Mouse (Mus musculus) kidney, postnatal 14 days (tissue): Measurements from ENCODE around the gene Mbd3l2.
"Not testable (repeated sequence)": the region's sequence is repeated elsewhere in the genome, so short reads cannot be mapped to it uniquely, and the experiment has no call there.

Experiments
- DNase-seq: peaks from one replicate; pipeline ENCODE4 v3.0.0; 2022; ENCODE audit warnings: mixed read lengths

The Mbd3l2 gene

GRCm38 (mm10) chr9:18430354-18430753, at the start of gene Mbd3l2:
Gene Mbd3l2, plus strand, starts transcription at chr9:18430654.
- DNase-seq = no peak

- DNase-seq = peak; percentile 14
Measured at GRCm38 (mm10) chr9:18385782-18386181, 44.7 kb upstream of the Mbd3l2 start.

DNA sequence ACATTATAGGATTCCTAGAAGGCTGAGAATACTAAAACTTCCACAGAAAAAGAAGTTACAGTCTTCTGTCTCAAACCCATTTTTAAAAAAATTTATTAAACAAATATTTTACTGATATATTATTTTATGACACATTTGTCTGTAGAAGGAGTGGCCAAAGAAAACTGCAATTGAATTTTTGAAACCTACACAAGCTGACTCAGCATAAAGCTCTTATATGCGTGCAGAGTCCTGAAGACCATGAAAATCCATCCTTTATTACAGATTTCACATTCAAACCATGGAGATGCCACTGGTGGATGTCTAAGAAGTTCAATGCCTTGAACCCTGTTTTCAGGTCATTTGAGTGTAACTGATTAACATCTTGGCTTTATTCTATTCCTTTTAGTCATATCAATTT, 30.8 kb upstream of the Mbd3l2 start:
- DNase-seq = no peak

GRCm38 (mm10) chr9:18402895-18403294, 27.6 kb upstream of the Mbd3l2 start, which contains the start of gene Naalad2:
Gene Naalad2, minus strand, starts transcription at chr9:18402995.
- DNase-seq = not testable (repeated sequence)

DNA sequence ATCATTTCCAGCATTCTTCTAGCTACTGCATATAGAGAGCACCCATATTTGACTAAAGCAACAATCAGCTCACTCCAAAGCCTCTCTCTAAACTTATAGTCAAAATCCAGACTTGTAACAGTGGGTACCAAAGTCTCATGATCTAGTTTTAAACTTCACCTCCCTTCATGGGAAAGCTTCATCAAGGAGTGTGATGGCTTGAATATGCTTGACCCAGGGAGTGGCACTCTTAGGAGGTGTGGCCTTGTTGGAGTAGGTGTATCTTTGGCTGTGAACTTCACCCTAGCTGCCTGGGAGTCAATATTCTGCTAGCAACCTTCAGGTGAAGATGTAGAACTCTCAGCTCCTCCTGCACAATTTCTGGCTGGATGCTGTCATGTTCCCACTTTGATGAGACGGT, 26.3 kb upstream of the Mbd3l2 start, which contains the start of gene Ubtfl1:
TSS of gene Ubtfl1 (plus strand) at position 301 of the 400 bp plus-strand sequence.
- no peak for DNase-seq

DNA sequence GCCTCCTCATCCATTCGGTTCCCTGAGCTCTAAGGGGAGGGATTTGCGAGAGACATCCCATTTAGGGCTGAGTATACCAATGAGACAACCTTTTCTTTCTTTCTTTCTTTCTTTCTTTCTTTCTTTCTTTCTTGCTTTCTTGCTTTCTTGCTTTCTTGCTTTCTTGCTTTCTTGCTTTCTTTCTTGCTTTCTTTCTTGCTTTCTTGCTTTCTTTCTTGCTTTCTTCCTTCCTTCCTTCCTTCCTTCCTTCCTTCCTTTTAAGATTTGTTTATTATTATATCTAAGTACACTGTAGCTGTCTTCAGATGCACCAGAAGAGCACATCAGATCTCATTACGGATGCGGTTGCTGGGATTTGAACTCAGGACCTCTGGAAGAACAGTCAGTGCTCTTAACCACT, 18.1 kb upstream of the Mbd3l2 start:
- DNase-seq = not testable (repeated sequence)

GRCm38 (mm10) chr9:18431687-18432086, 1.2 kb downstream of the Mbd3l2 start:
- DNase-seq = no peak

DNA sequence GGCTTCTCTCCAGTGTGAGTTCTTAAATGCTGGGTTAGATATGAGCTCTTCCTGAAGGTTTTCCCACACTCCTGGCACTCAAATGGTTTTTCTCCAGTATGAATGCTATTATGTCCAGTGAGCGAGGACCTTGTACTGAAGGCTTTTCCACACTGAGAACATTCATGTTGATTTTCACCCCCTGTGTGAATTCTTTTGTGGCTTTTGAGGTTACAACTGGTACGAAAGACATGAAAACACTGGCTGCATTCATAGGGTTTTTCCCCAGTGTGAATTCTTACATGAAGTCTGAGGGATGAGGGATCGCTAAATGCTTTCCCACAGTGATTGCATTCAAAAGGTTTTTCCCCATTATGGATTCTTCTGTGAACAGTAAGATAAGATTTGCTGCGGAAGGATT, 26.1 kb downstream of the Mbd3l2 start:
- DNase-seq = no peak

DNA sequence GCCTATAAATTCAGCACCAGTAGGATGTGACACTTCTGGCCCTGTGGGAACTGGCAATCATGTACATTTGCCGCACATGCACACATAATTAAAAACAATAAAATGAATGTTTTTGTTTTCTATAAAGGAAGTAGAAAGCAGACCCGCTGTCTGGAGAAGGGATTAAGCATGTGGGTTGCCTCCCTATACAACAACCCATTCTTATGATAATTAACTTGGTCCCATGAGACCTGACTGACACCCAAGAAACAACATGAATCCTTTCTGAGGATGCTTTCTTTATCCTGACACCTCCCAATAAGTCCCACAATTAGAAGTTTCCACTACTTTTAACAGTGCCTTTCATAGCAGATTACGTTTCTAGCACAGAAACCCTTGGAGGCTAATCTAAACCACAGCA, 36.9 kb downstream of the Mbd3l2 start:
- DNase-seq = no peak

GRCm38 (mm10) chr9:18468005-18468404, 37.6 kb downstream of the Mbd3l2 start:
- no peak for DNase-seq

DNA sequence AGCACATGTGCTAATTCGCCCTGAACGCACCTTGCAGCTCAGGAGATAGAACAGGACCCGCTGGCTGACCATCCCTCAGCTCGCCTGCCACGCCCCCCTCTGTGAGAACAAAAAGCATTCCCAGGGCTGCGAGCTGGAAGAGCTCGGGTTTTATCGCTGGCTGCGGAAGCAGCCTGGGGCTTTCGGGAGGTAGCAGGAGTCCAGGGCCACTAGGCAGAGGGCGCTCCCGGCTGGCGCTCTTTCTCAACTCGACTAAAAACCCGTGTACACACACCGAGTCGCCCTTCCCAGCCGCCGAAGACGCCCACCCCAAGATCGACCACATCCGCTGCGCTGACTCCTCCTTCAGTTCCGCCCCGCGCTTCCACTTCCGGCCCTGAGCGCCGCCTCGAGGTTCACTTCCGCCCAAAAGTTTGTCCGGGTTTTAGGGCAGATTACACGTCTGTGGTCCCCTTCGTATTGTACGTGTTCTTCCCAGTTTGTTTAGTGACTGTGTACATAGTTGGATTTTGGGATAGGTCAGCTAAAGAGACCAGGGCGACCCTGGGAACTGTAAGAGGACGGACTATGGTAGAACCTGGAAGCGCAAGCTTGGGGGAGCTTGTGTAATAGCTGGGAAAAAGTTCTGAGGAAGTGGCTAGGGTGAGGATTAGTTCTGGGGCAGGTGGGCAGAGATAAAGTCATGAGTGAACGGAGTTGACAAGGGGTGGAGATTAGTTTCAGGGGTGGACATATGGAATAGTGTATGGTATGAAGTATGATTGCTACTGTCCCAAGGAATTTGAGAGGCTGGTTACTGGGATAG, 43.1 kb downstream of the Mbd3l2 start:
- DNase-seq = peak; percentile 74

DNA sequence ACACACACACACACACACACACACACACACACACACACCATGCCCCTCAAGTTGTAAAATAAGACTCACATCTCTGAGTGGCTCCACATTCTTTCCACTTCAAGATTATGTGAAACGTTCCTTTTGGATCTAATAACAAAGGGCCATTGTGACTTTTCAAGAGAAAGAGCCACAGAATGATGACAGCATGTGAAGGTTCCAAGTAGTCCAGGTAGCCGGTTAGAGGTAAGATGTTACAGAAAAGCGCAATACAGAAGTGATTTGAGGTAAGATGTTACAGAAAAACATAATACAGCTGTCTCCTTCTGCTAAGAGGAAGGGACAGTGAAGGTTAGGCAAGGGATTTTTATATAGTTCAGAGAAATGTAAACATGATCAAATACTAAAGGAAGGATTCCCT, 47.7 kb downstream of the Mbd3l2 start, which contains the start of the genes Zfp558 and Mbd3l1:
TSS of gene Zfp558 (minus strand) at position 101 of the 400 bp plus-strand sequence.
TSS of gene Mbd3l1 (plus strand) at position 192 of the 400 bp plus-strand sequence.
- DNase-seq = no peak
